Mouse (Mus musculus) testis, adult 2 months (tissue): ENCODE results near the gene Fry. TPM values are rescaled to one million over a fixed set of nuclear protein-coding genes. Genes with fewer than 3 reads are reported as not detected.

Source experiments
- H3K27ac ChIP-seq: fragments of 200-500 bp; 2 replicates; pipeline ENCODE4 v1.5.1; 2012; ENCODE audit warnings: low read depth, low read length; ENCODE audit not compliant: control insufficient read depth, insufficient read depth
- H3K27me3 ChIP-seq: fragments of 200-500 bp; 2 replicates; pipeline ENCODE4 v1.6.1; 2012; ENCODE audit warnings: mild to moderate bottlenecking, low read length, moderate library complexity; ENCODE audit not compliant: control insufficient read depth, insufficient read depth
- H3K36me3 ChIP-seq: fragments of 200-500 bp; 2 replicates; pipeline ENCODE4 v1.6.1; 2012; ENCODE audit warnings: mild to moderate bottlenecking, low read length; ENCODE audit not compliant: control insufficient read depth, insufficient read depth
- H3K4me1 ChIP-seq: fragments of 200-500 bp; 2 replicates; pipeline ENCODE4 v1.6.1; 2012; ENCODE audit warnings: low read length; ENCODE audit not compliant: control insufficient read depth, insufficient read depth
- H3K4me3 ChIP-seq: fragments of 200-500 bp; 2 replicates; pipeline ENCODE4 v1.5.1; 2012; ENCODE audit warnings: low read depth, mild to moderate bottlenecking, low read length, moderate library complexity, mixed read lengths; ENCODE audit not compliant: control insufficient read depth
- CTCF ChIP-seq: fragments of 200-500 bp; IDR thresholded peaks from 2 replicates; pipeline ENCODE4 v1.5.1; 2012; ENCODE audit warnings: low read depth, mild to moderate bottlenecking, inconsistent platforms, low read length, moderate library complexity; ENCODE audit not compliant: control insufficient read depth, insufficient read depth, insufficient replicate concordance
- POLR2A ChIP-seq: fragments of 200-500 bp; IDR thresholded peaks from 2 replicates; pipeline ENCODE4 v1.6.1; 2012; ENCODE audit warnings: low read depth, mild to moderate bottlenecking, inconsistent platforms, low read length, moderate library complexity; ENCODE audit not compliant: control insufficient read depth
- polyA plus RNA-seq: library from polyadenylated mRNA; depleted of rRNA; stranded (reverse); fragments of >200 nt; gene quantifications from 2 replicates; pipeline ENCODE4 v1.2.3, GENCODE M21; 2012

The Fry gene
- polyA plus RNA-seq, 1 experiment, result 8.4 TPM

DNA sequence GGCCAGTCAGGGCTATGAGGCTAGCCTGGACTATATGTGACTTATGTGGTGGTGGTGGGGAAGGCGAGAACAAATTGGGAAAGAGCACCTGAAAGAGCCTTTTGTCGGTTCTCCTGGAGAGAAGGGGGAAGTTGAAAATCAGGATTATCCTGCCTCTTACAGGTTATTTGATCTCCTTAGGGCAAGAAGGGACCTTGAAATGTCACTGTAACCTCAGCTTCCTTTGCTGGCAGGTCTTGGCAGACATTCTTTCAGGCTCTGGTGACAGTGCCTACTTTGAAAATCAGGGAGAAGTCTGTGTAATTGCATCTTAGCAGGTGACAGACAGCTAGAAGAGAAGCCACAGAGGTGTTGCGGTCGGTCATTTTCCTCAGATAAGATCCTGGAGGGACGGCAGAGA, 184.6 kb downstream of the Fry start:
- no peaks in the 10 kb centered on the region for H3K36me3 ChIP-seq
- no peaks in the 10 kb centered on the region for H3K27me3 ChIP-seq
- H3K4me1 ChIP-seq, result no peaks in the 10 kb centered on the region
- TF ChIP-seq POLR2A, result no peak
- TF ChIP-seq CTCF, result no peak
- H3K4me3 ChIP-seq, result no peak overlapping the region
- H3K27ac ChIP-seq, result no peak overlapping the region

DNA sequence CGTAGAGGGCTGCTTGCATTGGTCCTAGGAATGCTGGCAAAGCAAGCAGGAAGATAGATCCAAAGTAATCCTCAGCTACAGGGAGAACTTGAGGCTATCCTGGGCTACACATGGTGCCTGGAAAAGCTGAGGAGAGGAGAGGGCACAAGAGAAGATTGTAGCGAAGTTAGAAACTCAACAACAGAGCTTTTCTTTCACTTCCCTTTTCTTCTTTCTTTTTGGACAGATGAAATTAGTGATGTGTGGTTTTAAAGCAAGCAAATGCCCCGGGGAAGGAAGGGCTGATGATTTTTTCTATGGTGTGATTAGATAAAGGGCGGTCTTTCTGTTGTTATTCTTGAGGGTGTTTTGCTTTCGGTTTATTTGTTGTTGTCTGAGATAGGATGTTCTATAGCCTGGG, 188.1 kb downstream of the Fry start:
- TF ChIP-seq CTCF, result no peak
- TF ChIP-seq POLR2A, result no peak
- Histone ChIP-seq H3K27ac (no peak overlapping the region), H3K4me3 (no peak overlapping the region), H3K4me1 (no peaks in the 10 kb centered on the region), H3K36me3 (no peaks in the 10 kb centered on the region), H3K27me3 (no peaks in the 10 kb centered on the region)

DNA sequence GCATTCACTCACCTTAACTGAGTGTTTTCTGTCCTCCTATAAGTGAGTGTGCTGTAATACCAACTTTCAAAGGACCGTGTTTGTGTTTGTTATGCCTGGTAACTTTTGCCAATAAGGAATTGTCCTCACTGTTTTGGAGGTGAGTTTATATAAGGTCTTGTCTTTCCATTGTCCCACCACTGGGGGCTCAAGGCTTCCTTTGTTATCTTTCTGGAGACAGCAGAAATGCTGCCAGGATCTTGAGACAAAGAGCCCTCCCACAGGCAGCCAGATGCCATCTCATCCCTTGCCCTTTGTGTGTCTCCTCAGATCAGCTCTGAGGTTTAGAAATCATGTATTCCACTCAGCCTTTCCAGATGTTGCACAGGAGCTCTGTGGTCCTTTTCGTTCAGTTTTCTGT, 194.8 kb downstream of the Fry start:
- no peaks in the 10 kb centered on the region for H3K4me1 ChIP-seq
- H3K4me3 ChIP-seq, result no peak overlapping the region
- no peak overlapping the region for H3K27ac ChIP-seq
- no peaks in the 10 kb centered on the region for H3K27me3 ChIP-seq
- no peaks in the 10 kb centered on the region for H3K36me3 ChIP-seq
- TF ChIP-seq CTCF (no peak), POLR2A (no peak)

DNA sequence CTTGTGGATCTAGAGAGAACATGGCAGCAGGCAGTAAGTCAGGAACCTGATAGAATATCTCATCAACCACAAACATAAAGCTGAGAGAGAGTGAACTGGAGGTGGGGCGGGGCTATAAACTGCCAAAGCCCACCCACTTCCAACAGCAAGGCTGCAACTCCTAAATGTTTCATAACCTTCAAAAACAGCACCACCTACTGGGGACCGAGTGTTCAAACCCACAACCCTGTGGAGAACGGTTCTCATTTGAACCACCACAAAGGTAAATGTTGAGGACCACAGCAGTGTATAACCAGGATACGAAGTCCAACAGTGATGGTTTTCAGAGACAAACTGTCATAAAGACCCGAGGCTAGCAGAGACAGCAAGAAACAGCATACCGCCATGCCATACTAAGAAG, 196.1 kb downstream of the Fry start:
- H3K27me3 ChIP-seq, result no peaks in the 10 kb centered on the region
- TF ChIP-seq POLR2A, result no peak
- TF ChIP-seq CTCF, result no peak
- no peaks in the 10 kb centered on the region for H3K36me3 ChIP-seq
- no peaks in the 10 kb centered on the region for H3K4me1 ChIP-seq
- no peak overlapping the region for H3K27ac ChIP-seq
- no peak overlapping the region for H3K4me3 ChIP-seq

DNA sequence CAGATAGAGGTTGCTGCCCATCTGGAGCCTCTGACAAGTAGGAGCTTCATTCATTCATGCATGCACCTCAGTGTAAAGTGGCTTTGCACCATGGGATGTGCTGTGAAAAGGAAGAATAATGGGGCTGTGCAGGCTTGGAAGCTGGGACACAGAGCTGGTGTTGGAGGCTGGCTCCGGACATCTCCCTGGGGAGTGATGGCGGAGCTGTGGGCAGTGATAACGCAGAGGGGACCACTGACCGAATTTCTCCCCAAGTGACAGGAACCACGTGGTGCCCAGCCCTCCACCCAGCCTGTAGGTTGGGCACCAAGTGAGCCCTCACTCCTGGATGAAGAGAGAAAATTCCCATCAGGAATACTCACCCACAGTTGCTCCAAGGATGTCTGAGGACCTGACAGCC, 207.0 kb downstream of the Fry start:
- H3K4me3 ChIP-seq, result no peak overlapping the region
- no peaks in the 10 kb centered on the region for H3K36me3 ChIP-seq
- H3K4me1 ChIP-seq, result no peaks in the 10 kb centered on the region
- H3K27ac ChIP-seq, result no peak overlapping the region
- no peaks in the 10 kb centered on the region for H3K27me3 ChIP-seq
- TF ChIP-seq CTCF (no peak), POLR2A (no peak)

DNA sequence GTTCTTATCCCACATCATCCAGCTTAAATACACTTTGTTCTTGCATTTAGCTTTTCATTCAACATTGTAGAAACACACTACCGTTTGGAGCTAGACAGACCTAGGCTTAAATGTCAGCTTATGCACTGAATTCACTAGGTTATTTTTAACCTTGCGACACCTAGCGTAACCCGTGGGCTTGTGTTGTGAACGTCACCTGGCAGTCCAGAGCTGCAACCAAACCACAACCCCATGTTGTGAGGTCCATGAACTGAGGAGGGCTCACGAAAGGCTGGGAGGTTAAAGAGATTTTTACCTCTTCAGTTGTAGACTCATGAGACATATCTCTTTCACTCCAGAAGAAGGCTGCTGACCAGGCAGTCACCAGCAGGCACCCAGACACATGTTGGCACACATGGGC, 210.2 kb downstream of the Fry start:
- no peaks in the 10 kb centered on the region for H3K4me1 ChIP-seq
- H3K27me3 ChIP-seq, result no peaks in the 10 kb centered on the region
- no peak overlapping the region for H3K4me3 ChIP-seq
- no peaks in the 10 kb centered on the region for H3K36me3 ChIP-seq
- TF ChIP-seq POLR2A (no peak), CTCF (no peak)
- H3K27ac ChIP-seq, result no peak overlapping the region

DNA sequence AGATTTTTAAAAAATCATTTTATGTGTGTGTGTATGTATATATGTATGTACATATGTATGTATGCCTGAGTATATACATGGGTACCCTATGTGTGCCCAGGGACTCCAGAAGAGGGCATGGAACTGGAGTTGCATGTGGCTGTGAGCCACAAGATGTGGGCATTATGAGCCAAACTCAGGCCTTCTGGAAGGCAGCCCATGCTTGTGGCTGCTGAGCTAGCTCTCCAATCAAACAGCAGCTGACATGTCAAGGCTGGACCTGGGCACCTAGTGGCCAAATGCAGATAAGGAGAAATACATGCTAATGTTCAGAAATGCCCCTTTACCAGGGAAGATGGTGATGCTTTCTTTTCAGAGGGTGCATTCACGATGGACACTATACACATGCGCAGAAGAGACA, 213.4 kb downstream of the Fry start:
- Histone ChIP-seq H3K27ac (no peak overlapping the region), H3K36me3 (no peaks in the 10 kb centered on the region), H3K4me3 (no peak overlapping the region), H3K4me1 (no peaks in the 10 kb centered on the region), H3K27me3 (no peaks in the 10 kb centered on the region)
- TF ChIP-seq POLR2A (no peak), CTCF (no peak)

DNA sequence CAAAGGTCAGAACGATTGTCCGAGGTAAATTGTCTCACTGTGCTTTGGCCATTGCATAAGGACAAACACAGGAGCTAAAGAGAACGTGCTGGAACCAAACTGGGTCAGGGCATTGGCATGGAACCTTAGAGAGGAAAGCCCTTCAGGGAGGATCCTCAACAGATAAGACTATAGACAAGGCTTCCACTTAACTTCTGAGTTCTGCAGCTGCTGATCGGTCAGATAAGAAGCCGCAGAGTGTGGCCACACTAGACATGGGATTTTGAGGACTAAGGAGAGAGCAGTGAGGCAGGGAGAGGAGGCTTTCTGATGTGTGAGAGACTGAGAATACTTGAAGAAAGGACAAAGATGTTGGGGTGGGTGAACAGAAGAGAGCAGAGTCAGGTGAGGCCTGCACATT, 214.4 kb downstream of the Fry start:
- no peaks in the 10 kb centered on the region for H3K4me1 ChIP-seq
- no peaks in the 10 kb centered on the region for H3K27me3 ChIP-seq
- H3K27ac ChIP-seq, result no peak overlapping the region
- TF ChIP-seq CTCF (no peak), POLR2A (no peak)
- no peak overlapping the region for H3K4me3 ChIP-seq
- no peaks in the 10 kb centered on the region for H3K36me3 ChIP-seq
